In the genomic region with DNA sequence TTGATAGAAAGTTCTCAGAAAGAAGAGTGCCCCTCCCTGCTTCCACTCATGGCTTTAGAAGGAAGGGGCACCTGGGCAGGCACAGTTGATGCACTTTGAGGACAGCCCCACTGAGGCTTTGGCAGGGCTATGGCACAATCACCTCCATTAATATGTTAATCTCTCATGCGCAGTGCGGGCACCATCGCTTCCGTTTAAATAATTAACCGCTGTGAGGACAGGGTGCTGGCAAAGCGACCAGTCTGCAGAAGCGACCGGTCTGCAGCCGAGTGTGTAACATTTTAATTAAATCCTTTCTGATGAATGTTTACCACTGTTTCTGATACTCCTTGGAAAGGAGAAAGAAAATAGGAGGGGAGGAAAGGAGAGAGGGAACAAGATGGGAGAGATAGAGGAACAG, we compare ENCODE assay signal across 30 mouse cellular contexts.
DNase-seq lines count a peak whose midpoint lies in the region; ATAC-seq and TF ChIP-seq lines count a peak whose summit lies in the region.
"Had no signal": no experiment of that assay in that cellular context is flagged by ENCODE, and none has a peak within 500 bp of the region (broad histone marks: within the 10 kb centered on the region; RNA-seq: fewer than 3 reads in every experiment).

No protein-coding gene starts in this region.

- TF ChIP-seq CTCF in forebrain, postnatal 0 days (IDR thresholded peaks at IDR 0.05; ENCODE audit: low read depth), result no peak
- TF ChIP-seq CTCF in hindbrain, postnatal 0 days (IDR thresholded peaks at IDR 0.05; ENCODE audit: low read depth), result no peak
- TF ChIP-seq CTCF in brain, embryonic 14.5 days (IDR thresholded peaks at IDR 0.05; ENCODE audit: borderline replicate concordance, extremely low read depth, insufficient read depth, insufficient read length), result no peak

- H3K36me3 ChIP-seq in forebrain, embryonic 11.5 days (ENCODE audit: control insufficient read depth, insufficient read depth, low read length), result no peaks in the 10 kb centered on the region
- no peaks in the 10 kb centered on the region for H3K36me3 ChIP-seq in forebrain, postnatal 0 days (ENCODE audit: insufficient read depth)
- no peaks in the 10 kb centered on the region for H3K36me3 ChIP-seq in hindbrain, embryonic 15.5 days
- no peaks in the 10 kb centered on the region for H3K36me3 ChIP-seq in hindbrain, postnatal 0 days (ENCODE audit: insufficient read depth, low read length)
- H3K36me3 ChIP-seq: heart, embryonic 12.5 days; limb, embryonic 13.5 days; lung, embryonic 15.5 days; neural tube, embryonic 12.5 days had no signal

- DNase-seq in forebrain, embryonic 11.5 days (ENCODE audit: low spot score), result peak; percentile 31
- DNase-seq in forebrain, postnatal 0 days, result no peak
- no peak for DNase-seq in hindbrain, postnatal 0 days (ENCODE audit: low spot score)
- DNase-seq in kidney, adult 9 months, result peak; percentile 2
- no peak for DNase-seq in kidney, postnatal 25 days
- DNase-seq in brain, embryonic 14.5 days (ENCODE audit: low read depth), result peak; percentile 56
- no peak for DNase-seq in layer of hippocampus, adult 9-10 months (ENCODE audit: low spot score)
- DNase-seq: adrenal gland, adult 2 months; adrenal gland, postnatal 36 days; cerebellum, adult 2 months; gastrocnemius, postnatal 25 days; heart, adult 18-20 months; heart, postnatal 4 days; right cerebral cortex, postnatal 4 days; thymus, adult 18-20 months; thymus, postnatal 25 days had no signal

- ATAC-seq in forebrain, embryonic 11.5 days (replicated peaks; ENCODE audit: low FRiP score), result no peak
- ATAC-seq in forebrain, postnatal 0 days, result no peak
- ATAC-seq in hindbrain, embryonic 15.5 days (ENCODE audit: low FRiP score, low read depth), result no peak
- ATAC-seq in hindbrain, postnatal 0 days, result no peak
- ATAC-seq: activated CD4-positive, CD25-positive, alpha-beta regulatory T cell, adult 4 months; intestine, postnatal 0 days; midbrain, embryonic 16.5 days had no signal

- no peak overlapping the region for H3K4me3 ChIP-seq in forebrain, embryonic 11.5 days (ENCODE audit: low read depth, low read length)
- H3K4me3 ChIP-seq in forebrain, postnatal 0 days (ENCODE audit: low read depth, low read length), result no peak overlapping the region
- H3K4me3 ChIP-seq in hindbrain, embryonic 15.5 days, result no peak overlapping the region
- H3K4me3 ChIP-seq in hindbrain, postnatal 0 days (ENCODE audit: low read length), result no peak overlapping the region
- H3K4me3 ChIP-seq: erythroblast, embryonic 14.5 days; heart, embryonic 12.5 days; left cerebral cortex, adult 2 months; limb, embryonic 13.5 days; lung, embryonic 15.5 days; neural tube, embryonic 12.5 days had no signal

- no peak overlapping the region for H3K27ac ChIP-seq in forebrain, embryonic 11.5 days (ENCODE audit: low read depth, low read length)
- H3K27ac ChIP-seq in forebrain, postnatal 0 days (ENCODE audit: low read depth, low read length), result no peak overlapping the region
- 0 out of 2 replicates have a peak overlapping the region, but pooled peaks have one; percentile 42 for H3K27ac ChIP-seq in hindbrain, embryonic 15.5 days (replicated peaks)
- no peak overlapping the region for H3K27ac ChIP-seq in hindbrain, postnatal 0 days
- H3K27ac ChIP-seq: left cerebral cortex, adult 2 months; limb, embryonic 13.5 days; lung, embryonic 15.5 days; neural tube, embryonic 12.5 days; stomach, postnatal 0 days had no signal

- no peaks in the 10 kb centered on the region for H3K27me3 ChIP-seq in forebrain, embryonic 11.5 days (ENCODE audit: control insufficient read depth, insufficient read depth, low read length)
- no peaks in the 10 kb centered on the region for H3K27me3 ChIP-seq in forebrain, postnatal 0 days (ENCODE audit: insufficient read depth, low read length)
- no peaks in the 10 kb centered on the region for H3K27me3 ChIP-seq in hindbrain, embryonic 15.5 days
- H3K27me3 ChIP-seq in hindbrain, postnatal 0 days (ENCODE audit: insufficient read depth, low read length), result no peaks in the 10 kb centered on the region
- H3K27me3 ChIP-seq: CH12.LX; heart, embryonic 12.5 days; limb, embryonic 13.5 days; lung, embryonic 15.5 days; neural tube, embryonic 12.5 days had no signal

- no peaks in the 10 kb centered on the region for H3K9me3 ChIP-seq in forebrain, embryonic 11.5 days (ENCODE audit: control insufficient read depth, low read length)
- no peaks in the 10 kb centered on the region for H3K9me3 ChIP-seq in forebrain, postnatal 0 days (ENCODE audit: low read length)
- H3K9me3 ChIP-seq in hindbrain, embryonic 15.5 days, result no peaks in the 10 kb centered on the region
- no peaks in the 10 kb centered on the region for H3K9me3 ChIP-seq in hindbrain, postnatal 0 days (ENCODE audit: low read length)
- H3K9me3 ChIP-seq: limb, embryonic 13.5 days; lung, embryonic 15.5 days; neural tube, embryonic 12.5 days had no signal

- 70% methylated on average over 9 of the region's 9 CpGs for WGBS in forebrain, embryonic 11.5 days
- 27% methylated on average over 9 of the region's 9 CpGs for WGBS in forebrain, postnatal 0 days
- 39% methylated on average over 9 of the region's 9 CpGs for WGBS in hindbrain, embryonic 15.5 days
- WGBS in hindbrain, postnatal 0 days, result 42% methylated on average over 9 of the region's 9 CpGs

- H3K9ac ChIP-seq in forebrain, embryonic 11.5 days (ENCODE audit: low read length), result no peak overlapping the region
- no peak overlapping the region for H3K9ac ChIP-seq in forebrain, postnatal 0 days
- no peak overlapping the region for H3K9ac ChIP-seq in hindbrain, embryonic 15.5 days
- no peak overlapping the region for H3K9ac ChIP-seq in hindbrain, postnatal 0 days (replicated peaks; ENCODE audit: low read length)
- H3K9ac ChIP-seq: heart, embryonic 12.5 days; limb, embryonic 13.5 days; lung, embryonic 15.5 days; neural tube, embryonic 12.5 days had no signal

- H3K4me1 ChIP-seq in forebrain, embryonic 11.5 days (replicated peaks; ENCODE audit: control insufficient read depth, insufficient read depth, low read length), result no peaks in the 10 kb centered on the region
- H3K4me1 ChIP-seq in forebrain, postnatal 0 days (ENCODE audit: insufficient read depth), result no peaks in the 10 kb centered on the region
- H3K4me1 ChIP-seq in hindbrain, embryonic 15.5 days (replicated peaks), result peaks cover 22% of the 10 kb centered on the region
- H3K4me1 ChIP-seq in hindbrain, postnatal 0 days (ENCODE audit: insufficient read depth, low read length), result no peaks in the 10 kb centered on the region; the same call in 1 of the 2 replicates
- H3K4me1 ChIP-seq: heart, embryonic 12.5 days had no signal

- no peak overlapping the region for H3K4me2 ChIP-seq in forebrain, embryonic 11.5 days (ENCODE audit: low read depth, low read length, severe bottlenecking)
- H3K4me2 ChIP-seq in forebrain, postnatal 0 days (ENCODE audit: low read depth), result no peak overlapping the region
- no peak overlapping the region for H3K4me2 ChIP-seq in hindbrain, embryonic 15.5 days
- no peak overlapping the region for H3K4me2 ChIP-seq in hindbrain, postnatal 0 days (ENCODE audit: low read depth, low read length)
- H3K4me2 ChIP-seq: heart, embryonic 12.5 days; limb, embryonic 13.5 days; liver, embryonic 11.5 days; lung, embryonic 15.5 days; midbrain, embryonic 11.5 days; neural tube, embryonic 12.5 days had no signal

- TF ChIP-seq POLR2A in brain, embryonic 14.5 days (IDR thresholded peaks at IDR 0.05; ENCODE audit: borderline replicate concordance, extremely low read depth, insufficient read depth, insufficient read length, poor library complexity, severe bottlenecking), result no peak

Comparison
In these comparisons a context has a peak if more than half of its experiments do, and no peak if none do; other contexts are left out.
1. DNase-seq: peak in forebrain, embryonic 11.5 days (single experiment), kidney, adult 9 months (single experiment) and brain, embryonic 14.5 days (single experiment); none in forebrain, postnatal 0 days (single experiment), hindbrain, postnatal 0 days (single experiment), kidney, postnatal 25 days (0 of 2) and layer of hippocampus, adult 9-10 months (single experiment).